Mouse (Mus musculus): ENCODE data around the gene Mettl18.

GRCm38 (mm10) chr1:164027416-164027815, 32.7 kb downstream of the Mettl18 start:
- no peak for TF ChIP-seq CTCF (IDR thresholded peaks at IDR 0.05; ENCODE audit: low read depth, low read length)
- no peak for TF ChIP-seq EP300 (IDR thresholded peaks at IDR 0.05; ENCODE audit: insufficient read depth, low read depth, low read length)
- no peak for TF ChIP-seq POLR2A (IDR thresholded peaks at IDR 0.05; ENCODE audit: insufficient read depth, low read length)
